Mouse (Mus musculus) thymus, adult 2 months (tissue): ENCODE data around the gene Larp6.

ENCODE experiments used
- CTCF ChIP-seq: fragments of 200-500 bp; IDR thresholded peaks from 2 replicates; pipeline ENCODE4 v1.5.1; 2012; ENCODE audit warnings: mild to moderate bottlenecking, control low read depth, low read length, moderate library complexity, borderline replicate concordance; ENCODE audit not compliant: control insufficient read depth, poor library complexity, insufficient read depth; ENCODE audit errors: extremely low read depth
- POLR2A ChIP-seq: fragments of 200-500 bp; IDR thresholded peaks from 2 replicates; pipeline ENCODE4 v1.6.1; 2012; ENCODE audit warnings: mild to moderate bottlenecking, low read length, control low read depth, moderate library complexity; ENCODE audit not compliant: control insufficient read depth, poor library complexity, insufficient read depth; ENCODE audit errors: extremely low read depth

DNA sequence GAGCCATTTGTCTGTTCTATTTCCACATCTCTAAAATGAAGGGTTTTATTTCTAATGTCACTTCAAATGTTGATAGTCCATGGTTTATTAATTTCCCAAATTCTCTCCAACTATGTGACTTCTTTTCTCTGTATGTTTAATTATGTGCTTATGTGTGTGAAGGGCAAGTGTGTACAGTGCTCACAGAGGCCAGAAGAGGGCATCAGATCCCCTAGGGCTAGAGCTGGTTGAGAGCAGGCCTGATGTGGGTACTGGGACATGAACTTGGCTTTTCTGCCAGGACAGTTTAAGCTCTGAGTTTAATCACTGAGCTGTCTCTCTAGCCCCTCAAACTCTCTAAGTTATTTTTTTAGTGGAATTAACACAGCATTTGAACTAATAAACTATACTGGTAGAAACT lies 38.0 kb upstream of the Larp6 start:
- TF ChIP-seq POLR2A (no peak), CTCF (no peak)
